Mouse (Mus musculus) heart, adult 2 months (tissue): ENCODE results near the gene Polr2i.

Experiments
- CTCF ChIP-seq: fragments of 200-600 bp; IDR thresholded peaks from 2 replicates; pipeline ENCODE4 v1.8.1; 2022; ENCODE audit warnings: antibody characterized with exemption, mild to moderate bottlenecking, moderate library complexity
- EP300 ChIP-seq: fragments of 200-500 bp; IDR thresholded peaks from 2 replicates; pipeline ENCODE4 v1.6.1; 2011; ENCODE audit warnings: low read depth, low read length, control low read depth; ENCODE audit not compliant: insufficient read depth
- POLR2A ChIP-seq: fragments of 200-500 bp; IDR thresholded peaks from 2 replicates; pipeline ENCODE4 v1.6.1; 2011; ENCODE audit warnings: mild to moderate bottlenecking, low read depth, low read length, control low read depth; ENCODE audit not compliant: insufficient read depth

GRCm38 (mm10) chr7:30265041-30265440, 33.3 kb downstream of the Polr2i start:
- TF ChIP-seq CTCF (no peak), POLR2A (no peak), EP300 (no peak)
